Mouse (Mus musculus) lung, postnatal 10 days (tissue): Measurements from ENCODE around the gene Rora.
"Not testable (repeated sequence)": the region's sequence is repeated elsewhere in the genome, so short reads cannot be mapped to it uniquely, and the experiment has no call there.

Experiments
- DNase-seq: peaks from one replicate; pipeline ENCODE4 v3.0.0; 2021

Gene Rora

DNA sequence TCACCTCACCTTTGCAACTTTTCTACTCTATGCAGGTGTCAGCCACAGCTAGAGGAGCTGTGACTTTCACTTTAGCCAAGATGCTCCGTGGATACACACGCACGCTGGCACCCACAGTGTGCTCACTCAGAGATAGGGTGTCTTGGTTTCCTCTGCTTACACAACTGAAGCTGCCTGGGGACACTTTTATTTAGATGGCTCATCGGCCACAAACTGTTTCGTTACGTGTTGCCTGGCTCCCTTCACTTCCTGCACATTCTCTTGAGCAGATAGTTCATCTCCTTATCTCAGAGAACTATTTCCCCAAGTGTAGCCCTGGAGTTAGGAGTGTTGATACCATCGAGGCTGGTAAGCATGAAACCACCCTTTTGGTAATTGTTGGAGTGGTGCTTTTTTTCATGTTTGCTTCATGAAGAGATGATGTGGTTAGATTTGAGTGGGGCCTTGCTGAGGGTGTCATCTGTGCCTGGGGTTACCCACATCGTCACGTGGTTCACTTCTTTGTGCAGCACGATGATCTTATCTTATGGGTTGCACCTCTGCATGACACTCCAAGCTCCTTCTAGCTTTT, 380.8 kb downstream of the Rora start:
- DNase-seq = no peak

DNA sequence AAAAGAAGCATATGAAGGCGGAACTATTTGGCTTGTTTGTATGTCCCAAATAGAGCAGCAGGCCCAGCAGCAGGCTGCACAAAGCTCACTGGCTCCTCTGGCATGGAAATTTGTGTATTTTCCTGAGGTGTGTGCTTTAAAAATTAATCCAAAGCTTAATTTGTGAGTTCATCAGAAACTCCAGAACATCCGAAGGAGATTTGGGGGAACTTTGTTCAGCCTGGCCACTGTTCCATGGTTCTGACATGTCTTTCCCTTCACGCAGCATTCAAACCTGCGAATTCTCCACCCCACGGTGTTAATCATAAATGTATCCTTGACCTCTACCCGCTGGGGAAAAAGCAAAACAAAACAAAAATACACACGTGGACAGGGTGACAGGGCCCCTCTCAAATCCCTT, 381.9 kb downstream of the Rora start:
- no peak for DNase-seq

DNA sequence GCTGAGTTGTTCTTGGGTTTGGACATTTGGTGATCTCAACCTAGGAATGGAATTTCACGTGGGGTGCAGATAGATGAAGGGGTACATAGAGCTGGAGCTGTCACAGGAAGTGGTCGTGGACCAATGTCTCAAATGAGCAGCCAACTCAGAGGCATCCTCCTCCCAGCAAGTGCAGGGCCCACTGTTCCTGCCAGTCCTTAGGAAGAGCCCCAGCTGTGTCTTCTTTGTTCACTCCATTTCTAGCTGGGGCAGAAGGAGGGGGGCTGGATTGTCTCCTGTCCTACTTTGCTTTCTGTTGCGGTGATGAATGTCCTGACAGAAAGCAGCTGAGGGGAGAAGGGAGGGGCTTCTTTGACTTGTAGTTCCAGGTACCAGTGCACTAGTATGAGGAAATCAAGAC, 382.7 kb downstream of the Rora start:
- DNase-seq = no peak

DNA sequence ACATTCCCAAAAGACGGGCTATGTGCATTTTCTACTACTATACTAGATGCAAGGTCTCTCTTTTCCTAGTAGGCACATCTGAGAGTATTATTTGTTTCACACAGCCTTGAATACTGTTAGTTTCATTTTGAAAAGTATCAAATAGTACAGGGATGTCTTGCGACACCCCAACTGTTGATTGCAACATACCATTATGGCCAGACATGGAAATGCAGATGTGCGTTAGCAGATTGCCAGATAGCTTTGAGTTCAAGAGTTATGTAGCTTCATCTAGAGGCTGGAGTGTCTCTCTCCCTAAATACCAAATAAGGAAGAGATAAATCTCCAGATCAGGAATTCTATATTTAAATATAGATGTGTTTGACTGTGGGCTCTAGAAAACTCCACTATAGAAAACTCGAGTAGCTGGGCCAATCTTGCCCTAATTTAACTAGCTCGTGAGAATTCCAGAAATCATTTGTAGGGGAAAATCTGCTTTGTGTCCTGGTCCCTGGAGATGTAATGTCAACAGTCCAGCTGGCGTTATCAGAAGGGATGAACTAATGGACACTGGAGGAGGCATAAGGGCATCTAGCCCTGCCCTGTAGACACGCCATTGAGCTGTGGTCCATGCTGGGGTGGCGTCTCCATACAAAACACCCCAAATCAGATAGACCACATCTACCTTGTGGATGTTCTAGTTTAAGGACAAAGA, 390.5 kb downstream of the Rora start:
- peak; percentile 21 for DNase-seq

DNA sequence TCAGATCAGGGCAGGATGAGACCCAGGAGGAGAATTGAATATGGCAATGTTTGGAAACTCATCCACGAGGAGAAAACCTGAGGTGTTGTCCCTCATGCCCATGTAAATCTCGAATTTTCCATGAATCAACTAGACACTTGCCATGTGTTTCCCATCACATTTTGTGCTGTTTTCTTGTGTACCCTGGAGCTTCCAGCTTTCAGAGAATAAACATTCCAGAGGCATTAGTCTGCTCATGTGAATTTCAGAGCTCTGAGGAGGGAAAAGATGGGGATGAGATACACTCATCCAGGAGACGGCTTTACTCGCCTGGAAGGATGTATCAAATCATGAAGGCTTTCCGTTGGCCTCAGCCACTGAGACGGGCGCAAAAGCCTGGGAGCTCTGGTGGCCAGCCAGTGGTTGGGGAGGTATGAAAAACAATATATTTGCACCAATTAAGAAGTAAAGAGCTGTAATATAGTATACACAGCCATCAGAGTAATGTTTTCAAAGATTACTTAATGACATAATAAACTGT, 391.1 kb downstream of the Rora start:
- DNase-seq = no peak

DNA sequence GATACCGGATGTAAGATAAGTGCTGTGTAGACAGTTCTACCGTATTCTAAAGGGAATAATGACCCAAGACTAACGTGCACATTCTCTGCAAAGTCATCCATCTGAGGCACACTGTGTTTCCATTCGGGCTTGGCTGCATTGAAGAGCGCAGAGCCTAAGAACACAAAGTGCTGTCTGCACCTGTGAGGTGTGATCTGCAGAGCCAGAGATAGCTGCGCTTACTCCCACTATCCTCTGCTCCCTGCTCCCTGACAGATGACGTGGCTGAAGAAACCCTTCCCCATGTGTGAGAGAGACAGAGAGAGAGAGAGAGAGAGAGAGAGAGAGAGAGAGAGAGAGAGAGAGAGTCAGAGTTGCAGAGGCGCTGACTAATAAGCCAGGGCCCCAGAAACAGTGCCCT, 392.3 kb downstream of the Rora start:
- no peak for DNase-seq

DNA sequence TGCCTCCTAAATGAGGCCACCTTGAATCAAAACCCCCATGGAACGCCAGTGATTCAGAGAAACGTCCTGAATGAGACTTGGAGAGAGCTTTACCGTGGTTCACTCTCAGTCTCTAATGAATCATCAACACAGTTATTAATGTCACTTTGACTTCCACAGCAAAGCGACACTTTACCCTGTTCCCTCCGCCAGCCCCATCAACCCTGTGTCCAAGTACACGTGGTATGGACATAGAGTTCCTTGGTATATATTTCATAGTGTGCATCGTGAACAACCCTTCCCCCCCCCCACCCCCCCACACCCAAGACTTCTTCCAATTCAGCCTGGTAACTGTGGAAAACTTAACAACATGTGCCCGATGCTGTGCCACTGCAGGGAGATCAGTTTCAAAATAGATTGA, 397.3 kb downstream of the Rora start:
- DNase-seq = no peak

DNA sequence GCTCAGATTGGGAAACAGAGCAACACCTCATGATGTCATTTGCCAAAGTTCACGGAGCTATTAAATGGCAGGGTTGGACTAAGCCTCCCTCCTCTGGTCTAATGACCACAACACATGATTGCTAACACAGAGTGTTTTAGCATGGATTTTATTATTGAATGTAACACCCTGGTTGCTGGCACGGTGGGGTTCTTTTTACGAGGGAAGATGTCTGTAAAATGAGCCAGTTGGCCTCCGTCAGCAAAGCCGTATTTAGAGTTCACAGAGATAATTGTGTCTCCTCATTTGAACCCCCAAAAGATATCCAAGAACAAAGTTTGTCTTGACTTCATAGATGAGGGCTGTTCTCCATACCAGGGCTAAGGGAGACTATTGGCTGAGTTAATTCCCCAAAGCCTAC, 398.3 kb downstream of the Rora start:
- no peak for DNase-seq

DNA sequence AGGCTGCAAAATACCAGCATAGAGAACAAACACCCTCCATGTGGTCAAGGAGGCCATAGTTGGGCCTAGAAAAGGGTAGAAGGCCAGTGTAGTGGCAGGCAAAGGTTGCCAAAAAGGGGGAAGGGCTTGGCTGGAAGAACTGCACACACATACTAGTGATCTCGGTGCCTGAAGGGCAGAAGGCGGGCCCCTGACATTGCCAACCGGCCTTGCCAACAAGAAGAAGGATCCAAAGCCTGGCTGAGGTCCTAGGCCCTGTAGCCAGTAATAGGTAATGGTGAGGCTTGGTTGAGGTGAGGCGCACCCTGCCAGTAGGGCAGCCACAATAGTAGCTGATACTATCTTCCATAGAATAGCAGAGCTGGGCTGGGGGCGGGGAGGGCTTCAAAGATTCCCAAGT, 401.7 kb downstream of the Rora start:
- no peak for DNase-seq

DNA sequence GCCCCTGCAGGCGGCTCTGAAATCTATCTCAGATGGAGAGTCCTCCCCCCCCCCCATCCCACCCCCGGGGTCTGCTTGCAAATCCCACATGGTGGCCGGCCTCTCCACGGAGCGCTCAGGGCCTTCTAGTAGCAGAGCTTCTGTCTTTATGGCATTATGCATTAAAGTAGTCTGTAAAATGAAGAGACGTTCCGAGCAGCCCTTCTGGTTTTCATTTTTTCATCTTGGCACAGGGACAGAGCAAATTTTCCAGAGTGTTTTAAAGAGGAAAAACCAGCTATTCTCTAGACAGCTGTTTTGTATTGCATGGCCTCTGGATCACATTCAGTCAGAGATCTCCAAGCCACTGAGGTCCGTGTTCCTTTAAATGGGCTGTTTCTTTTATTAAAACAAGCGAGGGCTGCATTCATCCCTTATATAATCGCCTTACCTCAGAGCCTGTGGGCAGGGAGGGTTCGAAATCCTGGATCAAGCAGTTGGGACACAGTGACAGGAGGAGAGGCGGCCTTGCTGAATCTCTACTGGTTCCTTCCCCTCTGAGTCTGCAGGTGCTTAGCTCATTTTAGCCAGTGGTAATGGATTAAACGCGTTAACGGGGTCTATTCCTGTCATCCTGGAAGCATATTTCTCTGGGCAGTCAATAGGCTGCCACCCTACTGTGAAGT, 417.7 kb downstream of the Rora start:
- peak; percentile 51 for DNase-seq

DNA sequence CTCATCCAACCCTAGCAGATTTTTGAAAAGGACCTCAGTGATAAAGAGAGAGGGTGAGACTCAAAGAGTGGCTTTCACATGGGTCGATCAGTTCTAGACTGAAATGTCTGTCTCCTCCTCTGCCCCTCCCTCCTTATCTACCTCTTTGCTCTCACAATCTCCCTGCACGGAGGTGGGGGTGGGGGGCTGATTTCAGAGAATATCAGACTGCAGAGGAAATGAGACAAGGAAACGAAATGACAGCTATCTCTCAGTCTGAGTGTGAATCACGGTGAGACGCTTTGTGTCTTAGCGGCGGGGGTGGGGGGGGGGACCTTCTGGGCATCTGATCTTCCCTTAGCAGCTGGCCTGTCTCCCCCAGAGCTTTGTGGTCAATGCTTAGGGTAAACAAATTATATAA, 419.7 kb downstream of the Rora start:
- DNase-seq = no peak

DNA sequence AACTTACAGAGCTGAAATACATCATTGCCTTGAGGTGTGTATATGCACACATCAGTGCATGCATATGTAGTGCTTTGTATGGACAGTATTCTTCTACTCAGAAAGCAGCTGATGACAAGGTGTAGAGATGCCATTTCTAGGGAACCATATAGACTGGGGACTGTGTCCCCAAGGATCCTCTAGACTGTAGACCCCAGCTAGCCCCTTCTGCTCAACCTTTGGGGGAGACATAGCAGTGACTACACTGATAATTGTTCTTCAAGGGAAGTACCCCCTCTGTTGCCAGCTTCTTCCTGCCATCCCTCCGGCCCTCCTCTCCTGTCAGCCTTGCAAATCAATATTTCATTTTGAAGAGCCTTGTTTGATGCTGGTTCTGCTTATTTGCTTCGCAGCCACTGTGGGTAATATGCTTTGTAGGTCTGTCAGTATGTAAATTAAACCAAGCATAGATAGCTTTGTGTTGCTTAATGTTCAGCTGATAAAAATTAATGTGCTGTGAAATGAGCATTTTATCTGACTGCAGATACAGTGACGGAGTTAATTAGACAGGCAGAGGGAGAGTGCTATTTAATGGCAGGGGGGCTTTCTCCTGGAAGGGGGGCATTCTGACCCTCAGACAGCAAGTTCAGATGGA, 430.6 kb downstream of the Rora start:
- no peak for DNase-seq

DNA sequence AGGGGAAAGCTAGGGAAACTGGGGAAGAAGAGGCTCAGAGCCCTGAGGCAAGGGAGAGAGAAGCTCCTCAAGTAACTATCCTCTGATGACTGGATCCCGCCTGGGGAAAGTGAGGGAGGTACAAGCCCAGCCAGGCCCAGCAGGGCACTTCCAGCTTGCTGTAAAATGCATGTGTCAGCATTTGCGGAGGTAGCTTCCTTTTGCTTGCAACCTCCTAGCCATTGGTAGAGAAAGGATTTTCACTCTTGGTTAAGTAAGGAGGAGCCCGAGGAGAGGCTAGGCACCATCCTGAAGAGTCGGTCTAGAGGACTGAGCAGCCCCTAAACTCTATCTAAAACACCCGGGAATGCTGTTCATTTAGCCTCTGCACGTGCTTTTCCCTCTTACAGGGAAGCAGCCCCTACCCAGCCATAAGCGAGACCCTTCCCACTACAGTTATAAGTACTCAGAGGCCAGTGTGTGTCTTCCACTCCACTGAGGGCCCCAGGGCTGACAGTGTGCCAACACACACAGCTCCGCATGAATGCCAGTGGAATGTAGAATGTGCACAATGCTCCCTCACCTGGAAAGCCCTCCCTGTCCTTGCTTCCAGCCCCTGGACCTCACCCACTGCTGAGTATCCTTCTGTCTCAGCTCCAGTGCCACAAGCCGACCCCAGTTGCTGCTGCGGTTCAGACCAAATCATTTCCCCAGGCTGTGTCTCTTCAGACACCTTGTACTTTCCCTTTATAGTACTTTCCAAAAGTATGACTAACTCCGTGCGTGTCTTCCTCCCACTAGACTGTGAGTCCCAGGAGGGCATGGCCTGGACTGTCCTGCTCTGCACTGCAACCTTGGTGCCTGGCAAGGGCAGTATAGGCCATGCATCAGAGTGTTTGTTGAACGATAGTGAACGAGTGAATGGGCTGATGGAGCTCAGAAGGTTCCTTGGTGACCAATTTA, 431.4 kb downstream of the Rora start:
- DNase-seq = peak; percentile 45

DNA sequence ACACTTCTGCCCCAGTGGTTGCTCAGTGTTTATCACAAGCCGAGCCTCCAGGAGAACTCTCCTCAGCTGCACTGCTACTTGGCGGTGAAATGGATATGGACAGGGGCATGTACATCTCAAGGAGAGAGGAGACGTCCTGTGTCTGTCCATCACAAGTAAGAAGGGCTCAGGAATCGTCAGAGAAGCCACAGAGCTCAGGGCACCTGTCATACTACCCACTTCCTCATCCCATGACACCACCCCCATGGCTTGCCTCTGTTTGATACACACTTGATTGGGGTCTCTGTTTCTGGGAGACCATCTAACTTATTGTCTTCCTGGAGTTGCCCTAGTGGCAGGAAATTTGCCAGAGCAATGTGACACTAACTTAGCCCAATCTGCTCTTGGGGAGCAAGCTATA, 433.3 kb downstream of the Rora start:
- no peak for DNase-seq

DNA sequence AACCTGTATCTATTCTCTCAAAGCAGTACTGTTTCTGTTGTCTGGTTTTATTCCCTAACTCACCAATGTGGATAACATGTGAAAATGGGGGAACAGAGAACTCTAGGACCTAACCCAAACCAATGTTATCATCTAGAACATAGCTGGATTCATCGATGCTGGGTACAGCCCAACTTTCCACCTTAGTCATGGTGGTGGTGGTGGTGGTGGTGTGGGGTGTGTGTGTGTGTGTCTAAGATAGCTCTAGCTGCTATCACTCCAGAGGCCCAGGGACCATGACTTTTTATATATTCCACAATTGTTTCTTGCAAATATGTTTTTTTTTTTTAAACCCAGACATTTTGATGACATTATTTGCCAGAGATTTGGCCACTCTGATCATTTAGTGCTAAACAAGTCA, 433.7 kb downstream of the Rora start:
- DNase-seq = no peak

DNA sequence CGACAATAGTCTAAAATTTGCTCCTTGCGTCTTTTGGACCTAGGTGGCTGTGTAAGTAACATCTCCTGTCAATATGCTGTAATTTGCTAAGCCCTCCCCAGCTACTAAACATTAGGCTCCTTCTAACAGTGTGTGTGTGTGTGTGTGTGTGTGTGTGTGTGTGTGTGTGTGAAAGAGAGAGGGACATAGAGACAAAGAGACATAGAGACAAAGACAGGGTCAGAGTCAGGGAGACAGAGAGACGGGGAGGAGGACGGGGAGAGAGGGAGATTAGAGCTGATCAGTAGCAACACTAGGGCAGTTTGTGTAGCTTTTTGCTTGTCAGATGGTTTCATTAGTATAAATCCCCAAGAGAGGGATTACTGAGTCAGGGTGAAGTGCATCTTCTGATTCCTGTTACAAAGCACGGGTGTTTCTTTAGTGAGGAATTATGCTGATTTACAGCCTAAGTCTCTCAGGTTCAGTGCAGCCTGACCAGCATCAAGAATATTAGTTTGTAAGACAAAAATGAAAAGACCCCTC, 437.2 kb downstream of the Rora start:
- no peak for DNase-seq

DNA sequence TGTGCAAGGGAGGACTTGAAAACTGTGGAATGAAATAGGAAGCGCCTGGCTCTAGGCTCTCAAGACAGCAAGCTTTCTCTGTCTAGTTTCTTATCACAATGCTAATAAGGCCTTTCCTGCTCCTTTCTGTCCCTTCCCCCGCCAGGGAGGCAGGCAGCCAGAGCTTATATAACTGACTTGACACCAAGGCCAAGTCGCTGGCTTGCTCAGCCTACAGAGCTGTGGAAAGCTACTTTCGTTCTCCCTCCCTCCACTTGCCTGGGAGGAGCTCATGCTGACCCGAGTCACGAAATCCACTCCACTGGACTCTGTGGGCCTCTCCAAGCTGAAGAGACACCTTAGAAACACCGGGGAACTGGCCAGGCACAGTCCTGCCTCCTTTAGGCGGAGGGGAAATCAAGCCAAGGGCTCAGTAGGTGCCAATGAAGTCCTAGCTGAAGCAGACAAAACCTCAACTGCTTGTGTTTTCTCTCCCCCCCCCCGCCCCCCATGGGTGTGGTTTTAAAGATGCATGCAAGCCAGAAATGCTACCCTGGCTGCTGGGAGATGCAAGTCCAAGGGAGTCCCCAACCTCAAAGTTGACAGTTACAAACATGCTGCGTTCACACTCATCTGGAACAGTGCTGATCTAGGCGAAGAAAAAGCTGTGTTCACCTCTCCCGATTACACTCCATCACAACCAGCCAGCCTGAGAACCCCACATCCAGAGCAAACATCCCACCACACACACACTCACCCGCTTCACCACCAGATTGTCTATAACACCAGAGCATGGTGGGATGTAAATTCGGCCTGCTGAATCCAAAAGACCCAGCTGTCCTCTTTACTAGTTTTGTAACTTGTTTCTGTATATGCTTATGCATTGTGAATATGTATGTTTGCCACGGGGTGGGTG, 438.8 kb downstream of the Rora start:
- DNase-seq = peak; percentile 95

DNA sequence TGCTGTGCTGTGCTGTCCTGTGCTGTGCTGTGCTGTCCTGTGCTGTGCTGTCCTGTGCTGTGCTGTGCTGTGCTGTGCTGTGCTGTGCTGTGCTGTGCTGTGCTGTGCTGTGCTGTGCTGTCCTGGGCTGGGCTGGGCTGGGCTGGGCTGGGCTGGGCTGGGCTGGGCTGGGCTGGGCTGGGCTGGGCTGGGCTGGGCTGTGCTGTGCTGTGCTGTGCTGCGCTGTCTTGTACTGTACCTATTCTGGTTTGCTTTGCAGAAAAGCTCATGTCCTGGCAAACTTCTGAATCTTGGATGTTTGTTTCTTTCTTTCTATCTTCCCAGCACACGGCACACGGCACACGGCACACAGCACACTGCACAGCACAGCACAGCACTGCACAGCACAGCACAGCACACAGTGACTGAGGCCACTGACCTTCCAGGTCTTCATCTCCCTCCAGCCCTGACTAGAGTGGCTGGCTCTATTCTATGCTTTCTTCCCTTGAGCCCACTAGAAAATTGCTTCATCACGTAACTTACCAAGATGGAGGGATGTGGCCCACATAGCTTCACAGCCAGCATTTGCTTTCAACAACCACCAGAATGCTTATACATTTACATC, 446.7 kb downstream of the Rora start:
- DNase-seq = not testable (repeated sequence)

DNA sequence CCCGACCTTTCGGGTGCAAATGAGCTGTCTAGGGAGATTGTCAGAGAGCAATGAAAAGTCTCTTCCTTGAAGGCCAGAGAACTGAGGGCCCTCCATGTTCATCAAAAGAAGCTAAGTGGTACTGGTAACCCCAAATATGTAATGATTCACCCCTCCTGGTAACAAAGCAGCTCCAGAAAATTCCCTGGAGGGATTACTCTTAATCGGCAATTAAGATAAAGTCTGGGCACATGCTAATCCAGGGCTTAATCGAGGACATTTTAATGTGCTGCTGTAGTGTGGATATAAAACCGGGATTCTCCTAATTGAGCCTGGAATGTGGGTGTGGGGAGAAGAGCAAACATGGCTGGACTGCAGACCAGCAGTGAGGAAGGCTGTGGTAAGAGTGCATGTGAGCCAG, 450.7 kb downstream of the Rora start:
- no peak for DNase-seq

DNA sequence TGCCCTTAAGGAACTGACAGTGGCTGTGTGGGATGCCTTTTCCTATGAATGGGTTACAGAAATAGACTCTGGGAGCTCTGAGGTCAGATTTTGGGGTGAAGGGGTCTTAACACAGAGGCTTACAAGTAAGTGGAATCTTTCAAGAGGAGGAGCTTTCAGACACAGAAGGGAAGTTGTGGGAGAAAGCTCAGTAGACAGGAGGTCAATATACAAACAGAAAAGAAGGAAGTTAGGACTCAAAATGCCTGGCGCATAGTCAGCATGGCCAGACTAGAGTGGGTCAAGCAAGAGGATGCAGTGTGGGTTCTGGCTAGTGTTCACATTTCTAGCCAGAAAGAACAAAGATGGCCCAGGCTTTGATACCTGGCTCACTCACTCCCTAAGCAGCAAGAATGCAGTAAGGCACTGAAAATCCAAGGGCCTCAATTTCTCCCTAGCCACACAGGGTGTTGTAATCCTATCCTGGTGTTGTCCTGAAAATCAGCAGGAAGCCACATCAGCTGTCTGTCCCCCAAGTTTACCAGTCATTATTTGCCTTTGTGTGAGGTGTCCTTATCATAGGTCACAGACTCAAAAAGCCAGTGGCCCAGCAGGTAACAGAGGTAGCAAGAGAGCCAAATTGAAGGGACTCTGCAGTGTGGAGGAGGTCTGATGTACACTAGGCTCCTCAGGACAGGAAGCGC, 456.2 kb downstream of the Rora start:
- no peak for DNase-seq
